Mouse (Mus musculus) olfactory bulb, adult 2 months (tissue): ENCODE data around the gene Vmn1r183. TPM values are rescaled to one million over a fixed set of nuclear protein-coding genes. Genes with fewer than 3 reads are reported as not detected.
A peak's percentile ranks its signal among the peaks of the same experiment; 100 is the strongest.
"Not testable (repeated sequence)": the region's sequence is repeated elsewhere in the genome, so short reads cannot be mapped to it uniquely, and the experiment has no call there.

Source experiments
- H3K27ac ChIP-seq: fragments of 200-500 bp; 2 replicates; pipeline ENCODE4 v1.5.1; 2012; ENCODE audit warnings: low read depth, low read length; ENCODE audit not compliant: insufficient read depth
- H3K4me1 ChIP-seq: fragments of 200-500 bp; 2 replicates; pipeline ENCODE4 v1.6.1; 2012; ENCODE audit warnings: low read length; ENCODE audit not compliant: control insufficient read depth, insufficient read depth
- H3K4me3 ChIP-seq: fragments of 200-500 bp; 2 replicates; pipeline ENCODE4 v1.5.1; 2012; ENCODE audit warnings: mild to moderate bottlenecking, low read depth, low read length, moderate library complexity; ENCODE audit not compliant: insufficient read depth
- CTCF ChIP-seq: fragments of 200-500 bp; IDR thresholded peaks from 2 replicates; pipeline ENCODE4 v1.5.1; 2012; ENCODE audit warnings: low read depth, mild to moderate bottlenecking, low read length, moderate library complexity; ENCODE audit not compliant: insufficient read depth
- POLR2A ChIP-seq: fragments of 200-500 bp; IDR thresholded peaks from 2 replicates; pipeline ENCODE4 v1.6.1; 2012; ENCODE audit warnings: mild to moderate bottlenecking, low read depth, low read length, moderate library complexity; ENCODE audit not compliant: insufficient read depth
- WGBS: fragments of 180-500 bp; shearing (Covaris S2); methylation state at CpG from one replicate; pipeline ENCODE4 v1.1.7; 2018; 5-methylcytosine and 5-hydroxymethylcytosine counted together
- polyA plus RNA-seq: library from polyadenylated mRNA; stranded (reverse); fragments of >200 nt; gene quantifications from 2 replicates; pipeline ENCODE4 v1.2.4, GENCODE M21; 2012; ENCODE audit warnings: low replicate concordance; ENCODE audit not compliant: missing spikeins, insufficient read depth, insufficient read length

The Vmn1r183 gene
- polyA plus RNA-seq = not detected in 2 replicates

GRCm38 (mm10) chr7:24052660-24053304, at the start of gene Vmn1r183:
TSS of gene Vmn1r183 (plus strand) at chr7:24053254.
- Histone ChIP-seq H3K4me1 (no peaks in the 10 kb centered on the region), H3K27ac (no peak within 1 kb of the TSS), H3K4me3 (no peak within 1 kb of the TSS)
- WGBS = 71% methylated on average over 4 of the region's 4 CpGs
- TF ChIP-seq POLR2A = no peak
- TF ChIP-seq CTCF = no peak

DNA sequence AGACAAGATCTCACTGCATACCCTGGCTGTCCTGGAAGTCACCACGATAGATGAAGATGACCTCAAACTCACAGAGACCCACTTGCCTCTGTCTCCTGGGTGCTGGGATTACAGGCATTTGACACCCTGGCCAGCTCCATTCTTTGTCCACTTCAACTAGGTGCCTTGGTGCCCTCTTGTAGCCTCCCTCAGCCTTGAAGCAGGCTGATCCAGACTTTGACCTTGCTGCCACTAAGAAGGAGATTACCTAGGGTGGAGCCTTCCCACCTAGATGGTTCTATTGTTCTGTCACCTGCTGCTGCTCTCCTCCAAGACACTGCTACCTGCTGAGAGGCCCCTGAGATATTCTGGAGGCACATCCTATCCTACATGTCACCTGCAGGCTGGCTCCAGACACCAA, 21.4 kb downstream of the Vmn1r183 start:
- not testable (repeated sequence) for H3K4me3 ChIP-seq, H3K27ac ChIP-seq, H3K4me1 ChIP-seq
- WGBS = 15% methylated on average over 1 of the region's 1 CpGs

- Histone ChIP-seq H3K4me3 (peak within 1 kb of the TSS; percentile 64), H3K4me1 (peaks cover 14% of the 10 kb centered on the region), H3K27ac (peak within 1 kb of the TSS; percentile 32)
- TF ChIP-seq CTCF (no peak), POLR2A (peak; percentile 36; the same call in 1 of the 2 replicates)
- 19% methylated on average over 44 of the region's 44 CpGs for WGBS
These were observed 28.8 kb downstream of the Vmn1r183 start, which contains the start of gene Zfp180 for GRCm38 (mm10) chr7:24081634-24082431. TSS of gene Zfp180 (plus strand) at chr7:24081924.

GRCm38 (mm10) chr7:24082457-24083235, 29.6 kb downstream of the Vmn1r183 start:
- Histone ChIP-seq H3K27ac (no peak overlapping the region), H3K4me1 (peaks cover 14% of the 10 kb centered on the region), H3K4me3 (peak overlapping the region; percentile 64)
- 23% methylated on average over 15 of the region's 15 CpGs for WGBS
- no peak for TF ChIP-seq CTCF
- no peak for TF ChIP-seq POLR2A

GRCm38 (mm10) chr7:24086871-24087270, 33.8 kb downstream of the Vmn1r183 start:
- Histone ChIP-seq H3K4me3 (no peak overlapping the region), H3K27ac (no peak overlapping the region), H3K4me1 (peaks cover 14% of the 10 kb centered on the region)
- TF ChIP-seq CTCF (no peak), POLR2A (no peak)
- WGBS = 97% methylated on average over 4 of the region's 4 CpGs

DNA sequence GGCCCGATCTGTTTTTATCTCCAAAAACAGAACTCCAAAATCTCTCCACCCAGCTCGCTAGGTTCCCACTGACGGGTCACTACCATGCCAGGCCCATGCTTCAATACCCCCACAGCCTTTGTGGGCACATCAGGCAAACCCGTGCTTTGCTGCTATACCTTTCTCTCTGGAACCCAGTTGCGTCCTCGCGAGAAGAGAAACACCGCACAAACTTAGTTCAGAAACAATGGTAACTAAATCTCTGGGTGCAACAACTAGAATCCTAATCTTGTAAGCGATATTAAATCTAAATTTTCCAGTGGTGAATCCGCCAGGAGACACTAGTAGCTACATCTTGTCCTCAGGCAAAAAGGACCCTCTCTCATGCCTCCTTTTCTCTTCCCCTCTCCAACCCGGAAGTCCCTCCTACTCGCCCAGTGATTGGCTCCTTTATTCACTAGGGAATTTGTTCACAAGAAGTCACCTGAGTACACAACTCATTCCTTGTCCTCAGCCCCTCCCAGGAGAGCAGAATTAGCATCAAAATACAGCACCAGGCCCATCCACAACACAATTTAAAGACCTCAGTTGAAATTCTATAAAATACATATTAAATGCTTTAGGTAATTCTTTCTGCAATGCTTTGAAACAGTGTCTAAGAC, 34.6 kb downstream of the Vmn1r183 start:
- WGBS = 97% methylated on average over 12 of the region's 12 CpGs
- no peak overlapping the region for H3K27ac ChIP-seq
- no peak overlapping the region for H3K4me3 ChIP-seq
- H3K4me1 ChIP-seq = peaks cover 14% of the 10 kb centered on the region
- no peak for TF ChIP-seq CTCF
- TF ChIP-seq POLR2A = no peak

- no peak overlapping the region for H3K4me3 ChIP-seq
- no peaks in the 10 kb centered on the region for H3K4me1 ChIP-seq
- no peak overlapping the region for H3K27ac ChIP-seq
- WGBS = 97% methylated on average over 9 of the region's 9 CpGs
- no peak for TF ChIP-seq CTCF
- no peak for TF ChIP-seq POLR2A
These were observed 51.3 kb downstream of the Vmn1r183 start for GRCm38 (mm10) chr7:24104403-24104802.

DNA sequence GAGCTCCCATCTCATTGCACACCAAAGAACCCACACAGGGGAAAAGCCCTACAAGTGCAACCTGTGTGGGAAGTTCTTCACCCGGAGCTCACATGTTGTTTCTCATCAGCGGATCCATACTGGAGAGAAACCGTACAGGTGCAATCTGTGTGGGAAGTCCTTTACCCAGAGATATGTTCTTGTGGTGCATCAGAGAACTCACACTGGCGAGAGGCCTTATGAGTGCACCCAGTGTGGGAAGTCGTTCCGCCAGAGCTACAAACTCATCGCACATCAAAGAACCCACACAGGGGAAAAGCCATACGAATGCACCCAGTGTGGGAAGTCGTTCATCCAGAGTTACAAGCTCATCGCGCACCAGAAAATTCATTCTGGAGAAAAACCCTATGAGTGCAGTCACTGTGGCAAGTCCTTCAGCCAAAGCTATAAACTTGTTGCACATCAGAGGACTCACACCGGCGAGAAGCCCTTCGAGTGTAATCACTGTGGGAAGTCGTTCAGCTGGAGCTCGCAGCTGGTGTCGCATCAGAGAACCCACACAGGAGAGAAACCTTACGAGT, 52.2 kb downstream of the Vmn1r183 start:
- no peaks in the 10 kb centered on the region for H3K4me1 ChIP-seq
- WGBS = 96% methylated on average over 18 of the region's 18 CpGs
- no peak overlapping the region for H3K4me3 ChIP-seq
- H3K27ac ChIP-seq = no peak overlapping the region
- TF ChIP-seq CTCF (no peak), POLR2A (no peak)
